Mouse (Mus musculus) megakaryocyte, adult 5-6 weeks (primary cell): ENCODE data around the gene Crygb. TPM values are rescaled to one million over a fixed set of nuclear protein-coding genes. Genes with fewer than 3 reads are reported as not detected.
A peak's percentile ranks its signal among the peaks of the same experiment; 100 is the strongest.

Source experiments
- ATAC-seq: 2 replicates; pipeline ENCODE4 v1.8.0; 2016; ENCODE audit warnings: mild to moderate bottlenecking, inconsistent platforms; ENCODE audit not compliant: poor library complexity, severe bottlenecking
- total RNA-seq, 2 experiments: library from RNA; stranded (forward) in 1 of 2; stranded (reverse) in 1 of 2; fragments of 153-499, 151-499 nt in 1 of 2; fragments of 221-1000, 200-1000 nt in 1 of 2; gene quantifications; 2 replicates each; pipeline versions ENCODE4 v1.2.3 to v1.2.4; 2015 to 2017

Crygb gene
- total RNA-seq (2015) (not detected in 2 replicates), total RNA-seq (2017) (not detected in 2 replicates)

DNA sequence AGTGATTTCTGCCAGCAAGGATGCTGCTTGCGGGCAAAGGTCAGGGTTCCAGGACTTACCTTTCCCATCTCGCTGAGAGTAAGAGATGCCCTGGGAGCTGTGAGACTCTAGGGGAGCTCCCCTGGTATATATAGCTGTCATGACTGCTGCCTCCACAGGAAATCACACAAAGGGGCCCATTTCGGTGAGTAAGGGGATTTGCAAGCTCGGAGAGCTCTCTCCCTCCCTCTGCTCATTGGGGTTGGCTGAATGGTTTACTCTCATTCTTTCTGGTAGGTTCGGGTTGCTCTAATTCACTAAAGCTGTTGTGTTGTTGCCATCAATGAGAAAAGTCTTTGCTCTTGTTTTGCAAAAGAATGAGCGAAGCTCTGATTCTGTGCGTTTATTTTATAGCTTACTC lies at the start of gene Crygb:
Gene Crygb, minus strand, starts transcription at position 101 of the 400 bp plus-strand sequence.
- no peak for ATAC-seq

DNA sequence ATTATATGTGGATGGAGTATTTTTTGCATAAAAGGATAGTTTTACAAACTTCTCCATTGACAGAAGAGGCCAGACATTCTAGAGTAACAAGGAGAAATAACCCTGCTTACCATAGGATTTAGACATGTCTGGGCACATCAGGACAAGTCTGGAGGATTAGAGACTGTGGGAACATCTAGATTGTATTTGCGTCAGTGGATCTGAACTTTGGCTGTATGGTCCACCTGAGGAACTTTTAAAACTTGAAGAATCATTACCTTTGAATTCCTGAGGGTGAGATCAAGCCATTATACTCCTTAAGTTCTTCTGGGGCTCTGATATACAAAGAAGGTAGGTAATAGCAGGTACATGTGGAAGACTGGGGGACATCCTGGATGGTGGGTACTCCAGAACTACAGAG lies 49.6 kb upstream of the Crygb start:
- ATAC-seq: no peak

DNA sequence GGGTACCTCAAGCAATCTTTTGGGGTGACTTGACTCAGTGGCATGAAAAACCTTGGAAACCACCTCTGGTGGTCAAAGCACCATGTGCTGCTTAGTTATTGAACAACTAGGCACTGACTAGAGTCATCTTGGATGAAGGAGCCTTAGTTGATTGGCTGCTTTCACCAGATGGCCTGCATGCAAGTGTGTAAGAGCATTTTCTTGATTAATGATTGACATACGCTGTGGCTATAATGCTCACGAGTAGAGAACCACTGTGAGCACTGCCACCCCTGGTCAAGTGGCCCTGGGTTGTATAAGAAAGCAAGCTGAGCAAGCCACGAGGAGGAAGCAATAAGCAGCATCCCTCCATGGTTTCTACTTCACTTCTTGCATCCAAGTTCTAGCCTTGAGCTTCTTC lies 48.1 kb upstream of the Crygb start:
- no peak for ATAC-seq

DNA sequence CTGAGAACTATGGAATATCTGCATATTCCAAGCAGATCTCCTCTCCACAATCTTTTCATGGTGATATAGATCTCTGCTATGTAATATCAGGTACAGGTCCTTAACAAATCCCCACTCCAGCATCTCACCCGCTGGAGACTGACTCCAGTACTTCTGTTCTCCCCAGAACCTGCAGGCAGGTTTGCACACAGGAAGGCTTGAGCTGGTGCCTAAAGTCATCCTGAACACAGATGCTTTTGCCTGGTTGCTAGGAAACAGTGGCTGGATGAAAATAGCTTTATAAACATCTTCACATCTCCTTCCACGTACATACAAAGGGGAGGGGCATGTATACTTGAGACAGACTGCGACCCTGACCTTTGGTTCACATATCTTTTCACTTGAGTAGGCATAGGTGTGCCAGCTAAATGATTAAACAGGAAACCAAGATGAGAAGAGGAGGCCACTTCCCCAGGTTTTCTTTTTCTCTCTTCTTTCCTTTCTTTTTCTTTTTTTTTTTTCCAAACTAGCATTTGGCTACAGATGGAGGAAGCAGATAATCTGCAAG lies 47.6 kb upstream of the Crygb start:
- ATAC-seq: no peak

DNA sequence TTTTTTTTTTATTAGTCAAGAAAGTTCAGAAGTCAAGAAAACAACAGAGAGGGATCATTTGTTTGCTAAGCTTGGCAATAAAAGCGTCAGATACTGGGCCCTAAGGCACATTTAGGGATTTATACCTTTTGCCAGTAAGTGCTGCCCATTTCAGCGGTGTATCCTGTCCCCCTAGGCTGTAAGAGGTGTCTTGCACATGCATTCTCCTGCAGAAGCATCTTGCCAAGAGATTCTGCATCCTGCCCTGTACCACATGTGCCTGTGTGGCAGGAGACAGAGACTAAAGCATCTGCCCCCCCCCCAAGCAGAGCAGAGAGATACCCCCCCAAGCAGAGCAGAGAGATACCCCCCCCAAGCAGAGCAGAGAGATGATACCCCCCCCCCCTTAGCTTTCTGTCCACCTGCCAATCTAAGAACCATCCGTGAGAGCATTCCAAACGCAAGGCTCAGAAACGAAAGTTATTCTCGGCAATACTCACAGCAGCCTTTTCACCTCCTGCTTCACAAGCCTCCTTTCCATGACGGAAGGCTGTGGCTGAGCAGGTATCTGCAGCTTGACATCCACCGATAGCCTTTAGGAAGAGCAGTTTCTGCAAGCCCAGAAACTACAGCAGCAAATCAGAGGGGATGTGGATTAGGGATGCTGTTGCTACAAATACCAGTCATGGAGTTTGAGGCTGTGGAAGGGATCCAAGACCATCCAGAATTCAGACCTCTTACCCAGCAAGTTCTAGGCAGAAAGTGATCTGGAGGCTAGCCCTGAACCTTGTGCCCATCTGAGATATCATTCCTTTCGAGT lies 40.7 kb upstream of the Crygb start, which contains the start of gene D630023F18Rik:
Gene D630023F18Rik, minus strand, starts transcription at position 641 of the 799 bp plus-strand sequence.
- no peak for ATAC-seq

DNA sequence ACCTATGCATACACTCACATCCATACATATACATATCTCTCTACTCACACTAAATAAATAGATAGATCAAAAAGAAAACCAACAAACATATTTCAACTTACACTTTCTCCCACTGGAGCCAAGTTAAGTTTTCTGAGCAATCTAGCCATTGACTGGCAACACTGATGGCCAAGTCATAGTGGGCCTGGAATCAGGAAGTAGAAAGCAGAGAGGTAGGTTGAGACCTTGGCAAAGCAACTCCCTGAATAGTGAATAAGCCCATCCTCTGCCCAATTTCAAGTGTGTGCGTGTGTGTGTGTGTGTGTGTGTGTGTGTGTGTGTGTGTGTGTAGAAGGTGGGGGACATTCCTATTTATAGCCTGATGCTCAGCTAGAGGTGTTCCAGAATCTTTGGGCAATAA lies 37.4 kb upstream of the Crygb start, which contains the start of gene Gm28845:
Gene Gm28845, minus strand, starts transcription at position 121 of the 400 bp plus-strand sequence.
- ATAC-seq: no peak

DNA sequence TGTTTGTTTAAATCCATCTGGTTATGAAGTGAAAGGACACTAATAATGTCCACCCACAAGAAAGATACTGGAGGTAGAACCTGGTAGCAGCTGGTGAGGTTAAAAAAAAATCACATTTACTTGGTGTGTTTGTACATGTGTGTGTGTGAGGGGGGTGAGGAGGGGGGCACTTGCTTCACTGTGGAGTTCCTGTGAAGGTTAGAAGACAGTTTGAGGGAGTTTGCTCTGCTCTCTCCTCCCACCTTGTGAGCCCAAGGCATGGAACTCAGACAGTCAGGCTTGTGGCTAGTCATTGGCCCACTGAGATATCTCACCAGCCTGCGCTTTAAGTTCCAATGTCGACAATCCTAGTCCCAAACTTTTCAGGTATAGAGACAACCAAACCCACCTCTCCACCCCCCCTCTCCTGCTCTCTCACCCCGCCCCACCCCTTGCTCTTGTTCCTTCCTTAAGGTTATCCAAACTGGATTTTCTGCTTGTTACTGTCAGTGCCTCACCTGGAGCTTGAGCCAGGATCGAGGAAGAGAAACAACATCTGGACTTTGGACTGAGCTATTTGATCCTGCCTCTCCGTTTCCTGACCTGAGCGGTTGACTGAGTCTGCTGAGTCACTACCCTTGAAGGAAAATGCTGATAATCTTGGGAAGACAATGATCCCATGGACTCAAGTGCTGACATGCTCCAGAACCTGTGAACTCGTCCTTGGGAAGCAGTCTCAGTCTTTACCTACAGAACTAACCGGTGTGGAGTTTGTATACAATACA lies 36.2 kb upstream of the Crygb start:
- ATAC-seq: no peak

DNA sequence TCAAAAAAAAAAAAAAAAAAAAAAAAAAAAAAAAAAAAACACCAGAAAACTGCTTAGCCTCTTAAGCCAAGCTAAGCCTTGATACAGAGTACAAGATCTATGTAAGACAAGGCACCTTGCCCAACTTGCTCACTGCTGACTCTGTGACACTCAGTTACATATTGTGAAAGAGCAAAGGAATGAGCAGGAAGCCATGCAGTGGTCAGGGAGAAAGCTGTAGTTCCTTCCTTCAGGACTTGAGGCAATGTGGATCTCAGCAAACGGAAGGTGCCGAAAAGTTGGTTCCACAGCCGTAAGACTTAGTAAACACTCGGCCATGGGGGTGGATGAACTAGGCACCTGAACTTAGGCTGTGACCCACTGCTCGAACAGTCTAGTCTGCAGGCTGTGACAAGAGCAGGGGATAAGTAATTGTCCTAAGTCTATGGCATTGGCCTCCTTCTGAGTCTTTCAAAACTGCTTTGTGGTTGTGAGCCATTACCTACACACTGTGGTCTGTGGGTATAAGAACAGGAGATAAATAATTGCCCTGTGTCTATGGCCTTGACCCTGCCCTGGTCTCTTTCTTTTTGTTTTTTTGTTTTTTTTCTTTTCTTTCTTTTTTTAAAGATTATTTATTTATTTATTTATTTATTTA lies 31.6 kb upstream of the Crygb start:
- peak; percentile 67 for ATAC-seq

DNA sequence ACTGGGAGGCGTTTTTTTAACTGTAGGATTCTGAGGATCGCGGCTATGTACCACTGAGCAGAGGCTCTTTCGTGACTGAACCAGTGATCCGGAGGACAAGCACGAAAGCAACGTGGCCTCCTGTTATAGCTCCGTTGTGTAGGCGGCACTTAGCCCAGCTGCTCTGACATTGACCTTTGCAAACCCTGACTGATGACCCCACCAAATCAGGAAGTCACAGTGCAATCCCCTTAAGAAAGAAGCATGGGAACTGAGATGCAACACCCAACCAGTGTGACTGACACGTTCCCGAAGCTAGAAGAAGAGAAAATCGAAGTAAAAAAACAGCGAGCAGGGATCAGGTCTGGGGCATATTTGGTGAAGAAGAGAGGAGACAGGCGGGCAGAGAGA lies 30.7 kb upstream of the Crygb start:
- ATAC-seq: peak; percentile 73

DNA sequence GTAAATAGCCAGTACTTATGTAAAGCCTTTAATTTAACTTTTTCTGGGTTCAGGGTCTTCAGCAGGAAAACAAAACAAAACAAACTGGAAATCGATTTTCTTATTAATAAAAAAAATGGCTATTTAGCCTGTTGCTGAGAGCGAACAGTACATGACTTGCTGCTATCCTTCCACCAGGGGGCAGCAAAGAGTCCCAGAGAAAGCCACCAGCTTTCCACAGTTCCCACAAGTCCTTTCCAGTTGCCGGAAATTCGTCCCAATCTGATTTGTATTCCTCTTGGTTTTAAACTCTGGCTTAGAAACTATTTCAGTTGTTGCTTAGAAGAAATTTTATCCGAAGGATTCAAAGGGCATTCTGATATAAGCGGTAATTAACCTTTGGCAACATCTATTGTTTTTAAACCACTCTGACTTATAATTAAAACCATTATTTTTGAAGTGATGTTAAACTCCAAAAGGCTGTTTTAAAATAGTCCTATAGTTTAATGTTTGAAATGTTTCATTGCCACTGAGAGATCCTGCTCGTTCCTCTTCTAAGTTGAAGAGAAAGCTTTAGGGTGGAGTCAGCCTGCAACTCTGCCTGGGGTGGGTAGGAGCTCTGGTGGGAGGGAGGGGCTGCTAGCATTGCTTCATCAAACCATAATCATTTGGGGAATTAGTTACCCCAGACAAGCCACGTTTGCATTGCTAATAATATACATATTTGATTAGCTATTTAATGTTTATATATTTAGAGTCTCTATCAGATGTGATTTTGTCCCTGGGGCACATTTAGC lies 30.1 kb upstream of the Crygb start:
- ATAC-seq: peak; percentile 40

DNA sequence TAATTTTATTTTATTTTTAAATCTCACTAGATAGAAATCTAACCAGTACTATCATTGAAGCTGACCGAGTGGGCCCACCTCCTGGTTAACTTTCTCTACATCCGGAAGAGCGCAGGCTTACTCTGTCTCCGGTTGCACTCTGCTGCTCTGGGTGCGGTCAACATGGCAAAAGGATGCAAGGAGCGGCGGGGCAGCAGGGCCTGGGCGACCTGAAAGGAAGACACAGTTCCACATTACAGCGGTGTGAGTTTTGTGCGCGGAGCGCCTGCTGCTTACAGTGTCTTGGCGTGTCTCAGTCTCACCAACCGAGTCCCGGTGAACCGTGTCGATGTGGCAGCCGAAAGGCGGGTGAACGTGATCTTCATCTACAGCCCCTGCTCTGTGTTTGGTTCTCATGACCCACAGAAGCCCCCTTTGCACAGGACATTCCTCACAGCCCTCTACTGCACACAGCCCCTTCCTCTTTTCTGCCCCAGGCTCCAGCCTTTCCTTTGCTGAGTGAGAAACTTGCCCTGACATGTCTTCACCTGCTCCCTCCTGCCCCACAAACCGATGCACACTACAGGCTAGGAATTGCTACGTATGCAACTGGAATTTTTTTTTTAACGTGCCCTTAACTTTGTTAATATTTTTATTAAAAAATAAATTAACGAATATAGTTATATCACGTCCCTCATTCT lies 27.8 kb upstream of the Crygb start:
- no peak for ATAC-seq

DNA sequence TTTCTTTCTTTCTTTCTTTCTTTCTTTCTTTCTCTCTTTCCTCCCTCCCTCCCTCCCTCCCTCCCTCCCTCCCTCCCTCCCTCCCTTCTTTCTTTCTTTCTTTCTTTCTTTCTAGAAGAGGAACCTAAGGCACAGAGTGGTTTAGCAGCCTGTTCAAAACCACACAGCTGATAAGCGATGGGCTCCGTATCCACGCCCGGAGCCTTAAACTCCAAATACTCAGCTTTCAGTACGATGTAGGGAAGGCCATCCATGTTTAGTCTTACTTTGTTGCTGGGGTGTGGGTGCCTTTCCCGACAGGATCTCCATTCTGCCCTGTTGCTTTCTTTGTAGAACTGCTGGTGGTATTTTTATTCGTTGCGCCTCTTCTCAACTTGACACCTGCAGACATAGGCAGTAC lies 27.1 kb upstream of the Crygb start:
- ATAC-seq: no peak

DNA sequence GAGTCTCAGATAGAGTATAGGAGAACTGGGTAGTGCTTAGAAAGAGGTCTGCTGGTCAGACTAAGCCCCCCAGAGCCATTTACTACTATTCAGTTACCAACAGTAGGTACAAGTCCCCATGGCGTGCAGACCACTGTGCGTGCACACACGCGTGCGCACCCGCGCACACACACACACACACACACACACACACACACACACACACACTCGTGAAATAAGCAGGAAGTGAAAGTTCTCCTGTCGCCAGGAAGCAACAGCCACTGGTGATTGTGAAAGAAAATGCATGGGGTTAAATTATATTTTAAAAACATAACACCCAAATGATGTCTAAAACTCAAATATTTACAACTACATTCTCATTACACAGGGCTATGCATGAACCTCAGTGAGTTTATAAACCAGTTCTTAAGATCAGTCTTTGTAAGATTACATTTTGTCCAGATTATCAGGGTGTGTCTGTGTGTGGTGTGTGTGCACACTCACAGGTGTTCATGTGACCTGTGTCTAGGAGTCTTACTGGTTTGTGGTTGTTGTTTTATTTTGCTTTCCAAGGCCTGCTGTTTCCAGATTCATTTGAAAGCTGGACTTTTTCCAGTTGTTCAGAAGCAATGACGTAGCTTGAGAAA lies 25.7 kb upstream of the Crygb start:
- peak; percentile 71 for ATAC-seq

DNA sequence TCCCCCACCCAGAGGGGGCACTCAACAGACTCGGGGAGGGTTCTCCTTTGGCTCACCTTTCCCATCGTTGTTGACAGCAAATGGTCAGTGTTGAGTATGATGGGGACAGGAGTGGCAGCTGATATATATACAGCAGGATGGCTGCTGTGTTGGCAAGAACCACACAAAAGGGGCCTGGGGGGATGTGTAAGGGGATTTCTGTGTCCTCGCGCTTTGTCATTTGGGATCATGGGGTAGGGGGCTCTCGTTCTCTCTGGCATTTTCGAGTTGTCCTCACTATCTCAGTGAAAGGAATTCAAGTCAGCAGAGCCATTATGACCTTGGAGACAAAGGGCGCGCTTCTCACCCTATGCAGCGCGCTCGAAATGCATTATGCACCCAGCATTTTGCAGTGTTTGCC lies 21.2 kb upstream of the Crygb start, which contains the start of gene Cryga:
Gene Cryga, minus strand, starts transcription at position 101 of the 400 bp plus-strand sequence.
- ATAC-seq: no peak

DNA sequence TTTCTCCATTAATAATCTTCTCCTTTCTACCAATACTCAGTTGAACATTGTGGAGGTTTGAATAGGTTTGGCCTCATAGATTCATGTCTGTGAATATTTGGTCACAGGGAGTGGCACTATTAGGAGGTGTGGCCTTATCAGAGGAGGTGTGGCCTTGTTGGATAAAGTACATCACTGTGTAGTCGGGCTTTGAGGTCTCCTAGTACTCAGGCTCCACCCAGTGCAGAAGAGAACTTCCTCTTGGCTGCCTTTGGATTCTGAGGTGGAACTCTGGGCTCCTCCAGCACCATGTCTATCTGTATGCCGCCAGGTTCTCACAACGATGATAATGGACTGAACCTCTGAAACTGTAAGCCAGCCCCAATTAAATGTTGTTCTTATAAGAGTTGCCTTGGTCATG lies 14.9 kb upstream of the Crygb start:
- peak; percentile 56 for ATAC-seq

DNA sequence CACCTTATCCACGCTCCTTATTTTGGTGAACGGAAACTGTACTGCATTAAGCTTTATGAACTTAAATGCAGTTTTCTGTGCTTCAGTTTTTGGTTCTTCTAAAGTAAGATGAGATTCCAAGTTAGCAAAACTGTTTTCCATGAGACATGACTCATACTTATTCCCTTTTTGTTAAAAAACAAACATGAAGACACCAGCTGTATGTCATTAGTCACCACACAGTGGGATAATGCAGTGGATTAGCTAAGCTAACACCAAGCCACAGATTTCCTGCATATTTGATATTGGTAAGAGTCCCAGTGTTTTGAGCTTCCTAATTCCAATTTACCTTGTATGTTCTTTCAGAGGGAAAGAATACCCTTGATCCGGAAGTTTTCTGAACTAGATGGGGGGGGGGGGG lies 9.5 kb upstream of the Crygb start:
- no peak for ATAC-seq

DNA sequence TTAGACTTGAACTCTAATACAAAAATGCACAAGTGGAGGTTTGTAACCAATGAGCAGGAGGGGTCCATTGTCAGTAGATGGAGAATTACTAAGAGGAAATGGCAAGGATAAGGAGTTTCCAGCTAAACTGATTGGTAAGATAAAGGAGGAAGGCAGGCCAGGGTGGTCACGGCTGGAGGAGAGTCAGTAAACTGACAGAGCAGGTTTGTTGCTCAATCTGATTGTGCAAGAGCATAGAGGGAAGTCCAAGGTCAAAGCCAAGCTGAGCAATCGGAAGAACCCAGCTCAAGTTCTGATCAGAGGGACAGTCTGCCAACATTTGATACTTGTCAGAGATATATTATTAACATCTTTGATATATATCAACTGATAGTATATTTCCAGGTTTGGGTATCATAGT lies 8.3 kb upstream of the Crygb start:
- peak; percentile 85 for ATAC-seq

DNA sequence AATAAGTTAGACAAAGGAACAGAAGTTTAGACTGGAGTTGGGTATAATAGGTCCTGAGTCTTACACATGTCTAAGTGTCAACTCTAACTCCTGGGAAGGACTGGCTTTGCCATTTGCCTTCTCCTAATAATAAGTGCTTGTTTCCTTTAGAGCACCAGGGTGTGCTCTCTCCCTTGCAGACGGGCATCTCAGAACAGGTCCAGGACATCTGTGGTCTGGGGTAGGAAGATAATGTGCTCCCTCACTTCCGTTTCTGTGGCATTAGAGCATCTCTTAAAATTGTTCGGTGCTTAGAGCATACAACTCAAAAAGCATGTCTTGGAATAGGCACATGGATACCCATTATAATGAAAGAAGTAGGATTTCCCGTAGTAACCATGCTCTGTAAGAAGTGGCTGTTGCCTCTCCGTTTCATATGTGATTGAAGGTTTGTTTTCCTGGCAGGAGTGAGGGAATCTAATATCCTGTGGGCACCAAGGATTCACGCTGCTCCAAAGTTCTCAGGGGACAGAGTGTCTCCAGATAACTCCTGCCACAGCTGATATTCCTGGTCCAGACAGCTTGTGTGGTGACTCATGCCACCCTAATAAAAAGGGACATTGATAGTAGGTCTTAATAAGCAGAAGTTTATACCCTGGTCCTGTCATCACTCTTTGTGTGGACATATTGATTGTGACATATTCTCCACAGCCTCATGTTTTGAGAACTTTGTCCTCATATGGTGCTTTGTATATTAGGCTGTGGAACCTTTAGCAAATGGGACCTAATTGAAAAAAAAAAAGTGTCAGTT lies 6.7 kb upstream of the Crygb start:
- ATAC-seq: peak; percentile 81

DNA sequence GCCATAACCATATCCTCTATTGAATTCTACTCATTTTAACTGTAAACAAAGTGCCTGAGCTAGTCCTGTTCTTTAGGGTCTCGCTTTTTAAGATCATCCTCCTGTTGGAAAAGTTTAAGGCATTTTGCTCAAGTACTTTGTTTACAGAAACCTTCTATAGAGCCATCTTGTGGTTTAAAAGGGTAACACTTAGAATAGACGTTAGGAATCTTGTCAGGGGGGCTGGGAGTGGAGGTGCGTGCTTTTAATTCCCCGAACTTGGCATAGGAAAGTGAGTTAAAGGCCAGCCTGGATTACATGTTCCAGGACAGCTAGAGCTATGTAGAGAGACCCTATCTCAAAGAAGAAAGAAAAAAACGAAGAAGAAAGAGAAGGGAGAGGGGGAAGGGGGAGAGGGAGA lies 6.5 kb downstream of the Crygb start:
- ATAC-seq: no peak
